Mouse (Mus musculus) ES-E14 (cell line): ENCODE results near the gene Mrtfb. TPM values are rescaled to one million over a fixed set of nuclear protein-coding genes. Genes with fewer than 3 reads are reported as not detected.
"Not testable (repeated sequence)": the region's sequence is repeated elsewhere in the genome, so short reads cannot be mapped to it uniquely, and the experiment has no call there.

Source experiments
- DNase-seq: peaks from one replicate; pipeline ENCODE4 v3.0.0-alpha.2; 2013; ENCODE audit warnings: low read depth, low spot score
- H3K27ac ChIP-seq: 2 replicates; pipeline ENCODE4 v1.5.1; 2012; ENCODE audit warnings: low read depth, mild to moderate bottlenecking, low read length, moderate library complexity, mixed read lengths; ENCODE audit not compliant: poor library complexity, insufficient read depth, severe bottlenecking
- H3K36me3 ChIP-seq: 2 replicates; pipeline ENCODE4 v1.6.1; 2012; ENCODE audit warnings: mild to moderate bottlenecking, low read length, moderate library complexity, mixed read lengths; ENCODE audit not compliant: control insufficient read depth, poor library complexity, insufficient read depth, severe bottlenecking
- H3K4me1 ChIP-seq, 2 experiments: fragments of 150-350 bp in 1 of 2; sonication (generic) in 1 of 2; 2 replicates each; pipeline ENCODE4 v1.6.1; 2012; ENCODE audit warnings: low read length in 2 of 2, mild to moderate bottlenecking in 1 of 2, mixed read lengths in 1 of 2; ENCODE audit not compliant: control insufficient read depth in 2 of 2, insufficient read depth in 2 of 2, poor library complexity in 1 of 2
- H3K4me3 ChIP-seq, 2 experiments: fragments of 150-350 bp in 1 of 2; sonication (generic) in 1 of 2; 2 replicates each; pipeline ENCODE4 v1.5.1; 2012; ENCODE audit warnings: low read length in 2 of 2, low read depth in 1 of 2, mild to moderate bottlenecking in 1 of 2, mixed read lengths in 1 of 2; ENCODE audit not compliant: insufficient read depth in 1 of 2, poor library complexity in 1 of 2, severe bottlenecking in 1 of 2
- H3K9ac ChIP-seq: 2 replicates; pipeline ENCODE4 v1.6.1; 2012; ENCODE audit warnings: low read depth, mild to moderate bottlenecking, low read length, mixed read lengths; ENCODE audit not compliant: poor library complexity, insufficient read depth, severe bottlenecking
- H3K9me3 ChIP-seq: fragments of 150-350 bp; sonication (generic); 2 replicates; pipeline ENCODE4 v1.6.1; 2012; ENCODE audit warnings: low read depth, mild to moderate bottlenecking, low read length; ENCODE audit not compliant: control insufficient read depth, insufficient read depth
- CHD2 ChIP-seq: IDR thresholded peaks from 2 replicates; pipeline ENCODE4 v1.6.1; 2014; ENCODE audit warnings: mild to moderate bottlenecking, low read depth, low read length, inconsistent platforms
- HCFC1 ChIP-seq: IDR thresholded peaks from 2 replicates; pipeline ENCODE4 v1.6.1; 2012; ENCODE audit warnings: low read length, inconsistent platforms, borderline replicate concordance; ENCODE audit not compliant: insufficient read depth
- MAFK ChIP-seq: IDR thresholded peaks from 2 replicates; pipeline ENCODE4 v1.6.1; 2014; ENCODE audit warnings: mild to moderate bottlenecking, low read depth, low read length, inconsistent platforms; ENCODE audit not compliant: insufficient read depth
- ZC3H11A ChIP-seq: IDR thresholded peaks from 2 replicates; pipeline ENCODE4 v1.6.1; 2012; ENCODE audit warnings: low read depth, mild to moderate bottlenecking, inconsistent platforms, low read length, borderline replicate concordance
- ZNF384 ChIP-seq: IDR thresholded peaks from 2 replicates; pipeline ENCODE4 v1.6.1; 2012; ENCODE audit warnings: low read depth, low read length, inconsistent platforms
- in situ Hi-C, 2 experiments: fragments of 600-800 bp; cut with MboI; formaldehyde crosslinking; loops; one replicate each; pipeline ENCODE4 v1.15.1; 2025; ENCODE audit warnings: low sequenced_read_pairs in 2 of 2, inconsistent platforms in 1 of 2; ENCODE audit not compliant: unreplicated experiment in 2 of 2
- total RNA-seq: library from RNA; depleted of rRNA; stranded (reverse); fragments of 300-350 nt; gene quantifications from 2 replicates; pipeline ENCODE4 v1.2.3, GENCODE M21; 2012

Mrtfb gene
- total RNA-seq, 1 experiment: 9.6 TPM

DNA sequence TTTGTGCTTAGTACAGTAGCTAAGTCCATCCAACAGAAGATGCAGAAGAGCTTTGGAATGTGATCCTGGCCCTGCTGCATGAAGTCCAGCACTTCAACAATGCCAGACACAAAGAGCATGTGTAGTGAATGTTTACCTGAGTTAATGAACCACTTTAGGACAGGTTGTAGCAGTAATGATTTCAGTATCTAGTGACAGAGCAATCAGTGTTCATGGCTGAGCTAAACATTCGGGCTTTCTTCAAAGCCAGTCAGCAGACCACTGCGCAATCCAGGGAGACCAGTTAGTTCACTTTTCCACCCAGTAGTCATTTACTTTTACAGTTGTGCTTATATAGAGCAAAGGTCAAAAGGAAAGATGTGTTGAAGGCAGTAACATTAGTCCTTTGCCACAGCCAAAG lies 20.0 kb downstream of the Mrtfb start:
- no peaks in the 10 kb centered on the region for H3K4me1 ChIP-seq
- H3K4me3 ChIP-seq: no peak overlapping the region
- no peak overlapping the region for H3K9ac ChIP-seq
- no peak for TF ChIP-seq CHD2
- TF ChIP-seq ZNF384: no peak
- TF ChIP-seq HCFC1: no peak
- no peak for TF ChIP-seq ZC3H11A
- TF ChIP-seq MAFK: no peak
- no peak for DNase-seq
- no peaks in the 10 kb centered on the region; the same call in 1 of the 2 replicates for H3K36me3 ChIP-seq
- H3K9me3 ChIP-seq: no peaks in the 10 kb centered on the region
- in situ Hi-C loops: no loop called here
- H3K27ac ChIP-seq: no peak overlapping the region

- no peak for DNase-seq
- no peak for TF ChIP-seq CHD2
- no peak for TF ChIP-seq MAFK
- TF ChIP-seq ZNF384: no peak
- no peak for TF ChIP-seq ZC3H11A
- TF ChIP-seq HCFC1: no peak
- H3K27ac ChIP-seq: no peak overlapping the region
- no peak overlapping the region for H3K4me3 ChIP-seq
- no peak overlapping the region for H3K9ac ChIP-seq
- no peaks in the 10 kb centered on the region for H3K4me1 ChIP-seq
- in situ Hi-C loops: no loop called here
- H3K36me3 ChIP-seq: no peaks in the 10 kb centered on the region; the same call in 1 of the 2 replicates
- H3K9me3 ChIP-seq: no peaks in the 10 kb centered on the region
Measured at GRCm38 (mm10) chr16:13276709-13277399, 20.6 kb downstream of the Mrtfb start.

DNA sequence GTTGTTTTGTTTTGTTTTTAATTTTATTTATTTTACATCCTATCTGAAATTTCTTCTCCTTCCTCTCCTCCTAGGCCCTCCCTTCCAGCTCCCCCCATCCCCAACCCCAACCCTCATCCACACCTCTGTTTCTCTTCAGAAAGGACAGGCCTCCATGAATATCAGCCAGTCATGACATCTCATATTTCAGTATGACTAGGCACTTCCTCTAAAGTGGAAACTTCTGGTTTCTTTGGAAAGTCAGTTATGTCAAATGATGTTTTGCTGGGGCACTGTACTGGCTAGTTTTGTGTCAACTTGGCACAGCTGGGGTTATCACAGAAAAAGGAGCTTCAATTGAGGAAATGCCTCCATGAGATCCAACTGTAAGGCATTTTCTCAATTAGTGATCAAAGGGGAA lies 30.1 kb downstream of the Mrtfb start:
- DNase-seq, H3K4me1 ChIP-seq, H3K4me3 ChIP-seq, H3K27ac ChIP-seq, H3K9me3 ChIP-seq, H3K36me3 ChIP-seq, in situ Hi-C loops, H3K9ac ChIP-seq: not testable (repeated sequence)

DNA sequence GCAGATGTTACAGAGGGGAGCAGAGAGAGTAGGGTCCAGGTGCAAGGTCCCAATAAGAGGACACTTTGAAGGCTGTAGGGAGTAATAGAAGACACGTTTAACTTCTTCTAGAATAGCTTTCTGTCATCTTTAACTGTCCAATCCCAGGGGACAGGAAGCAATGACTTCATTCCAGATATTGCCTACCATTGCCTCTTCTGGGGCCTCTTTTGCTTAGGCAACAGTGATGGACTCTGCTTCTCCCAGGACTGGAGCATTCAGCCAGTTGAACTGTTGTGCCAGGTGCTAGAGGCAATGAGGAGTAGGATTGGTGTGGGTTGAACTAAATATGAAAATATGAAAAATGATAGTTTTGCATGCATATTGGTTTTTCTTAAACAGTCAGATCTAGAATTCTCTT lies 41.6 kb downstream of the Mrtfb start:
- Histone ChIP-seq H3K4me1 (no peaks in the 10 kb centered on the region), H3K4me3 (no peak overlapping the region), H3K27ac (no peak overlapping the region), H3K9ac (no peak overlapping the region), H3K9me3 (no peaks in the 10 kb centered on the region), H3K36me3 (no peaks in the 10 kb centered on the region)
- DNase-seq: no peak
- TF ChIP-seq ZC3H11A (no peak), HCFC1 (no peak), MAFK (no peak), ZNF384 (no peak), CHD2 (no peak)
- in situ Hi-C loops: no loop called here

- Histone ChIP-seq H3K9ac (no peak overlapping the region), H3K27ac (no peak overlapping the region), H3K4me1 (no peaks in the 10 kb centered on the region), H3K9me3 (no peaks in the 10 kb centered on the region), H3K36me3 (no peaks in the 10 kb centered on the region), H3K4me3 (no peak overlapping the region)
- DNase-seq: no peak
- TF ChIP-seq ZC3H11A: no peak
- no peak for TF ChIP-seq CHD2
- TF ChIP-seq ZNF384: no peak
- no peak for TF ChIP-seq MAFK
- TF ChIP-seq HCFC1: no peak
- in situ Hi-C loops: no loop called here
Measured at GRCm38 (mm10) chr16:13298991-13299390, 42.7 kb downstream of the Mrtfb start.
